Mouse (Mus musculus): ENCODE results near the gene Dao. TPM values are rescaled to one million over a fixed set of nuclear protein-coding genes. Genes with fewer than 3 reads are reported as not detected.

Gene Dao
- polyA plus RNA-seq, 1 experiment from 2014 or later, result not detected

DNA sequence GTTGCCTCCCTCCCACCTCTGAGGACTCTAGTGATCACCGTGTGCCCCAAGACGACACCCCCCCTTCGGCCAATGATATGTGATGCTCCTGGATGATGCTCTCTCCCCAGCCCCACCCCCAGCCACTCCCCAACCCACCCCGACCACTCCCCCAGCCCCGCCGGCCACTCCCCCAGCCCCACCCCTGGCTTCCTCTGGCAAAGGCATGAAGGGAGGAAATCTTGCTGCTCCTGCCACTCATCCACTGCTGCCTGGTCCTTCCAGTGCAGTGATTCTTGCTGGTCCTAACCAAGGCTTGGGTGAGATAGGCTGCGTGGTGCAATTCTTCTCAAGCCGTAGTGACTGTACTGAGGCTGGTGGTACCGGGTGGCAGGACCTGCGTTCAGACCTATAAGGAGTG is 21.4 kb downstream of the Dao start:
- no peaks in the 10 kb centered on the region for H3K27me3 ChIP-seq (replicated peaks; ENCODE audit: control insufficient read depth, insufficient read depth, low read length)
- no peak overlapping the region for H3K4me2 ChIP-seq (ENCODE audit: low read depth, low read length)
- H3K9ac ChIP-seq (ENCODE audit: low read depth, low read length), result no peak overlapping the region
- no peaks in the 10 kb centered on the region for H3K4me1 ChIP-seq (ENCODE audit: control insufficient read depth, insufficient read depth, low read length)
- H3K36me3 ChIP-seq (ENCODE audit: control insufficient read depth, insufficient read depth, low read length), result no peaks in the 10 kb centered on the region
- H3K27ac ChIP-seq (replicated peaks; ENCODE audit: low read depth, low read length), result no peak overlapping the region
- H3K4me3 ChIP-seq (ENCODE audit: low read depth, low read length), result no peak overlapping the region
- peak; percentile 4 for DNase-seq (ENCODE audit: low spot score)
- no peak for ATAC-seq (ENCODE audit: low read depth)
- H3K9me3 ChIP-seq (ENCODE audit: control insufficient read depth, low read length), result no peaks in the 10 kb centered on the region
- WGBS, result 8% methylated on average over 8 of the region's 10 CpGs

DNA sequence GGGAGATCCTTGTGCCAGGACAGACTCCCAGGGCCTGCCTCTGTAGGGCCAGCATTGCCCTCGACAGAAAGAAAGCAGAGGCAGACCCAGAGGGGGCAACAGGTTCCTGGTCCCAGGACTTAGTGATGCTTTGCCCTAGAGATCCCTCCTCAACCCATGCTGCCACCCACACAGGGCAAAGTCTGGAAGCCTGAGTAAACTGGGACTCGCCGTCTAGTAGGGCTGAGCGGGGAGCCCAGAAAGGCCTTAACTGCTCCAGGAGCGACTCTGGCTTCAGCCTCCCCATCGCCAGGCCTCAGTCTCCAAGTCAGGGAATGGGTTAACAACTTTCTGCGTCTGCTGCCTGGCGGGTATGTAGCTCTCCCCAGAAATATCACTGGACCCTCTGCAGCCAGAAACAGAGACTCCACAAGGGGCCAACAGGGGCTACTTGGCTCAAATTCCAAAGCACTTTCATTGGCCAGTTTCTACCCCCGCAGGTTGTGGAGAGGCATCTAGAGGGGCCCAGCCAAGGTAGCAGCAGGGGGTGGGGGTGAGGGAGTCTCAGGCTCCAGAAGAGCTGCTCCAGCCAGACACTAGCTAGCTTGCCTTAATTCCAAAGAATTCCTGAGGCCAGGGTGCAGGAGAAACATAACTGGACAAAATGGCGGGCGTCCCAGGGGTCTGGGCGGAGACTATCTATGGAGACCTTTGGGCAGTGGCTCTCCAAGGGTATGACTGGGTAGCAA is 23.9 kb downstream of the Dao start:
- Histone ChIP-seq H3K4me3 (ENCODE audit: low read depth, low read length) (no peak overlapping the region), H3K4me2 (ENCODE audit: low read depth, low read length) (no peak overlapping the region), H3K9me3 (ENCODE audit: control insufficient read depth, low read length) (no peaks in the 10 kb centered on the region), H3K36me3 (ENCODE audit: control insufficient read depth, insufficient read depth, low read length) (no peaks in the 10 kb centered on the region), H3K9ac (ENCODE audit: low read depth, low read length) (no peak overlapping the region), H3K27me3 (replicated peaks; ENCODE audit: control insufficient read depth, insufficient read depth, low read length) (no peaks in the 10 kb centered on the region), H3K4me1 (ENCODE audit: control insufficient read depth, insufficient read depth, low read length) (no peaks in the 10 kb centered on the region), H3K27ac (replicated peaks; ENCODE audit: low read depth, low read length) (no peak overlapping the region)
- ATAC-seq (ENCODE audit: low read depth), result no peak
- no peak for DNase-seq (ENCODE audit: low spot score)
- WGBS, result 87% methylated on average over 12 of the region's 12 CpGs

DNA sequence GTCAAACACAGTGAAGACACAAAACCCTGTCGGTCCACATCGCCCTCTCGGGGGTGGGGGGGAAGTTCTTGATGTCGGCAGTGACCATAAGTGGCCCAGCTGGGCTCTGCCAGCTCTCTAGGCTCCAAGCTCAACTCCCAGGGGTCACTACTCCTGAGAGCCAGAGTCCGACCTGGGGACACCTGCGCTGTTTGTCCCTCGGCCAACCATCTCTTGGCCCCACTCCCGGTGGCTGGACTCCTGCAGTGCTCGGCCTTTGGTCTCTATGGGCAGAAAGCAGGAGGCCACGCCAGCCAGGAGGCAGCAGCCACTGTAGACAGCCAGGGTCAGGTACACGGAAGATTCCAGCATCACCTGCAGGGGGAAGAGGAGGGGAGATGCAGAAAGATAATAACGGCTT is 24.6 kb downstream of the Dao start:
- no peaks in the 10 kb centered on the region for H3K36me3 ChIP-seq (ENCODE audit: control insufficient read depth, insufficient read depth, low read length)
- ATAC-seq (ENCODE audit: low read depth) (no peak), DNase-seq (ENCODE audit: low spot score) (no peak)
- no peak overlapping the region for H3K27ac ChIP-seq (replicated peaks; ENCODE audit: low read depth, low read length)
- no peak overlapping the region for H3K4me2 ChIP-seq (ENCODE audit: low read depth, low read length)
- H3K4me3 ChIP-seq (ENCODE audit: low read depth, low read length), result no peak overlapping the region
- H3K9me3 ChIP-seq (ENCODE audit: control insufficient read depth, low read length), result no peaks in the 10 kb centered on the region
- no peak overlapping the region for H3K9ac ChIP-seq (ENCODE audit: low read depth, low read length)
- WGBS, result 87% methylated on average over 12 of the region's 12 CpGs
- H3K4me1 ChIP-seq (ENCODE audit: control insufficient read depth, insufficient read depth, low read length), result no peaks in the 10 kb centered on the region
- H3K27me3 ChIP-seq (replicated peaks; ENCODE audit: control insufficient read depth, insufficient read depth, low read length), result no peaks in the 10 kb centered on the region

GRCm38 (mm10) chr5:114030652-114031051 is 27.1 kb downstream of the Dao start:
- no peak overlapping the region for H3K9ac ChIP-seq (ENCODE audit: low read depth, low read length)
- ATAC-seq (ENCODE audit: low read depth) (no peak), DNase-seq (ENCODE audit: low spot score) (no peak)
- H3K27ac ChIP-seq (replicated peaks; ENCODE audit: low read depth, low read length), result no peak overlapping the region
- H3K36me3 ChIP-seq (ENCODE audit: control insufficient read depth, insufficient read depth, low read length), result no peaks in the 10 kb centered on the region
- H3K4me3 ChIP-seq (ENCODE audit: low read depth, low read length), result no peak overlapping the region
- H3K27me3 ChIP-seq (replicated peaks; ENCODE audit: control insufficient read depth, insufficient read depth, low read length), result no peaks in the 10 kb centered on the region
- no peaks in the 10 kb centered on the region for H3K4me1 ChIP-seq (ENCODE audit: control insufficient read depth, insufficient read depth, low read length)
- WGBS, result 89% methylated on average over 12 of the region's 12 CpGs
- H3K4me2 ChIP-seq (ENCODE audit: low read depth, low read length), result no peak overlapping the region
- no peaks in the 10 kb centered on the region for H3K9me3 ChIP-seq (ENCODE audit: control insufficient read depth, low read length)

- no peak overlapping the region for H3K4me3 ChIP-seq (ENCODE audit: low read depth, low read length)
- no peak for DNase-seq (ENCODE audit: low spot score)
- H3K9me3 ChIP-seq (ENCODE audit: control insufficient read depth, low read length), result no peaks in the 10 kb centered on the region
- H3K36me3 ChIP-seq (ENCODE audit: control insufficient read depth, insufficient read depth, low read length), result no peaks in the 10 kb centered on the region
- H3K9ac ChIP-seq (ENCODE audit: low read depth, low read length), result no peak overlapping the region
- WGBS, result 74% methylated on average over 3 of the region's 3 CpGs
- no peaks in the 10 kb centered on the region for H3K27me3 ChIP-seq (replicated peaks; ENCODE audit: control insufficient read depth, insufficient read depth, low read length)
- no peak overlapping the region for H3K4me2 ChIP-seq (ENCODE audit: low read depth, low read length)
- no peak overlapping the region for H3K27ac ChIP-seq (replicated peaks; ENCODE audit: low read depth, low read length)
- H3K4me1 ChIP-seq (ENCODE audit: control insufficient read depth, insufficient read depth, low read length), result no peaks in the 10 kb centered on the region
- no peak for ATAC-seq (ENCODE audit: low read depth)
These were observed 28.8 kb downstream of the Dao start for GRCm38 (mm10) chr5:114032161-114032763.

DNA sequence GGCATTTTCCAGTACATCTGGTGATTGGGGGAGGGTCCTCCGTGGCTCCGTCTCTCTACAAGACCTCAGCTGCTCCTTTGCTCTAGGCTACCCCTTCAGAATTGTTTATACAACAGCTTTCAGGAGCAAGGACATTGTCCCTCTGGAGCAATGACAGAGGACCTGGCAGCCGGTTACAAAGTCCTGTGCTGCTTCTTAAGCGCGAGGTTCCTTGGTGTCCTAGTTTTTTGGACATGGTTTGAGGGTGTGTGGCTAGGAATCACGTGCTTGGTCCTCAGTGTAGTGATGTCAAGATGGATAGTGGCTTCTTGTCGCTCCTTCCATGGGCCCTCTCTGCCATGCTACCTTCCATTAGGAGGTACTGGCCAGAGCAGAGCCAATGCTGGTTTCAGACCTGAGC is 30.9 kb downstream of the Dao start:
- no peaks in the 10 kb centered on the region for H3K27me3 ChIP-seq (replicated peaks; ENCODE audit: control insufficient read depth, insufficient read depth, low read length)
- H3K36me3 ChIP-seq (ENCODE audit: control insufficient read depth, insufficient read depth, low read length), result no peaks in the 10 kb centered on the region
- no peak for DNase-seq (ENCODE audit: low spot score)
- H3K9me3 ChIP-seq (ENCODE audit: control insufficient read depth, low read length), result no peaks in the 10 kb centered on the region
- 78% methylated on average over 7 of the region's 7 CpGs for WGBS
- ATAC-seq (ENCODE audit: low read depth), result no peak
- no peak overlapping the region for H3K9ac ChIP-seq (ENCODE audit: low read depth, low read length)
- H3K27ac ChIP-seq (replicated peaks; ENCODE audit: low read depth, low read length), result no peak overlapping the region
- H3K4me1 ChIP-seq (ENCODE audit: control insufficient read depth, insufficient read depth, low read length), result no peaks in the 10 kb centered on the region
- no peak overlapping the region for H3K4me2 ChIP-seq (ENCODE audit: low read depth, low read length)
- no peak overlapping the region for H3K4me3 ChIP-seq (ENCODE audit: low read depth, low read length)

GRCm38 (mm10) chr5:114035111-114035510 is 31.6 kb downstream of the Dao start:
- H3K27me3 ChIP-seq (replicated peaks; ENCODE audit: control insufficient read depth, insufficient read depth, low read length), result no peaks in the 10 kb centered on the region
- H3K9ac ChIP-seq (ENCODE audit: low read depth, low read length), result no peak overlapping the region
- H3K9me3 ChIP-seq (ENCODE audit: control insufficient read depth, low read length), result no peaks in the 10 kb centered on the region
- no peaks in the 10 kb centered on the region for H3K4me1 ChIP-seq (ENCODE audit: control insufficient read depth, insufficient read depth, low read length)
- H3K4me2 ChIP-seq (ENCODE audit: low read depth, low read length), result no peak overlapping the region
- DNase-seq (ENCODE audit: low spot score), result no peak
- 48% methylated on average over 10 of the region's 10 CpGs for WGBS
- no peaks in the 10 kb centered on the region for H3K36me3 ChIP-seq (ENCODE audit: control insufficient read depth, insufficient read depth, low read length)
- no peak overlapping the region for H3K4me3 ChIP-seq (ENCODE audit: low read depth, low read length)
- H3K27ac ChIP-seq (replicated peaks; ENCODE audit: low read depth, low read length), result no peak overlapping the region
- ATAC-seq (ENCODE audit: low read depth), result no peak

- no peaks in the 10 kb centered on the region for H3K9me3 ChIP-seq (ENCODE audit: control insufficient read depth, low read length)
- DNase-seq (ENCODE audit: low spot score), result no peak
- no peaks in the 10 kb centered on the region for H3K36me3 ChIP-seq (ENCODE audit: control insufficient read depth, insufficient read depth, low read length)
- 0 out of 2 replicates have a peak, but pooled peaks cover 4% of the 10 kb centered on the region for H3K4me1 ChIP-seq (ENCODE audit: control insufficient read depth, insufficient read depth, low read length)
- no peak for ATAC-seq (ENCODE audit: low read depth)
- no peak overlapping the region for H3K9ac ChIP-seq (ENCODE audit: low read depth, low read length)
- H3K27ac ChIP-seq (replicated peaks; ENCODE audit: low read depth, low read length), result no peak overlapping the region
- 30% methylated on average over 7 of the region's 8 CpGs for WGBS
- H3K4me2 ChIP-seq (ENCODE audit: low read depth, low read length), result no peak overlapping the region
- H3K27me3 ChIP-seq (replicated peaks; ENCODE audit: control insufficient read depth, insufficient read depth, low read length), result no peaks in the 10 kb centered on the region
- no peak overlapping the region for H3K4me3 ChIP-seq (ENCODE audit: low read depth, low read length)
These were observed 37.0 kb downstream of the Dao start for GRCm38 (mm10) chr5:114040508-114040907.

DNA sequence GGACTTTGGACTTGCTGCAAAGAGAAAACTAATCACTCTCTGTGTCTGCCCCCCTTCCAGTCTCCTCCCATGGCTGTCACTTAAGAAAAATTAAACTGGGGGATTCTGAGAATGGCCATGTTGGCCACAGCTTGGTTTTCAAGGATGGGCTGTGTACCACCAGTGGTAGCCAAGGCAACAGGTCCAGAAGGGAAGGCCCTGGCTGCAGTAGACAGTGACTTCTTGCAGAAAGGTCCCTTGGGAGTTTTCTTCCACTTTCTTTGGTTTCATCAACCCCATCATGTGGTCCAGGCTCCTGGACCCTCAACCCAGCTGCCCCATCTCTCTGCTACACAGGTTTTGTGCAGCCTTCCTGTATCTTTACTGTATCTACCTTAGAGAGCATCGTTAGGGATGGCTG is 37.4 kb downstream of the Dao start:
- no peak for ATAC-seq (ENCODE audit: low read depth)
- 0 out of 2 replicates have a peak, but pooled peaks cover 4% of the 10 kb centered on the region for H3K4me1 ChIP-seq (ENCODE audit: control insufficient read depth, insufficient read depth, low read length)
- H3K36me3 ChIP-seq (ENCODE audit: control insufficient read depth, insufficient read depth, low read length), result no peaks in the 10 kb centered on the region
- no peak overlapping the region for H3K4me2 ChIP-seq (ENCODE audit: low read depth, low read length)
- no peak overlapping the region for H3K9ac ChIP-seq (ENCODE audit: low read depth, low read length)
- no peak for DNase-seq (ENCODE audit: low spot score)
- no peaks in the 10 kb centered on the region for H3K27me3 ChIP-seq (replicated peaks; ENCODE audit: control insufficient read depth, insufficient read depth, low read length)
- WGBS, result 66% methylated on average over 1 of the region's 1 CpGs
- no peak overlapping the region for H3K4me3 ChIP-seq (ENCODE audit: low read depth, low read length)
- no peaks in the 10 kb centered on the region for H3K9me3 ChIP-seq (ENCODE audit: control insufficient read depth, low read length)
- H3K27ac ChIP-seq (replicated peaks; ENCODE audit: low read depth, low read length), result no peak overlapping the region
